Mouse (Mus musculus): Measurements from ENCODE around the gene Imp3. TPM values are rescaled to one million over a fixed set of nuclear protein-coding genes. Genes with fewer than 3 reads are reported as not detected.

Gene Imp3
- total RNA-seq, 1 experiment, result 108 TPM

GRCm38 (mm10) chr9:56925291-56926024 is 11.8 kb upstream of the Imp3 start:
- Histone ChIP-seq H3K9ac (ENCODE audit: insufficient read depth, low read depth, low read length, poor library complexity, severe bottlenecking) (no peak overlapping the region), H3K4me1 (ENCODE audit: control insufficient read depth in 2 of 2, insufficient read depth in 2 of 2, low read length in 2 of 2, poor library complexity in 1 of 2) (peaks cover 3 to 9% of the 10 kb centered on the region in 2 experiments; a peak in 2 of 4 replicates), H3K36me3 (ENCODE audit: control insufficient read depth, insufficient read depth, low read length, poor library complexity, severe bottlenecking) (no peaks in the 10 kb centered on the region), H3K4me3 (ENCODE audit: insufficient read depth in 1 of 2, low read depth in 1 of 2, low read length in 2 of 2, poor library complexity in 1 of 2, severe bottlenecking in 1 of 2) (no peak overlapping the region), H3K9me3 (ENCODE audit: control insufficient read depth, insufficient read depth, low read depth, low read length) (no peaks in the 10 kb centered on the region), H3K27ac (ENCODE audit: insufficient read depth, low read depth, low read length, poor library complexity, severe bottlenecking) (no peak overlapping the region)
- TF ChIP-seq HCFC1 (IDR thresholded peaks at IDR 0.05; ENCODE audit: borderline replicate concordance, insufficient read depth, low read length) (no peak), CHD2 (IDR thresholded peaks at IDR 0.05; ENCODE audit: low read depth, low read length) (no peak), MAFK (IDR thresholded peaks at IDR 0.05; ENCODE audit: insufficient read depth, low read depth, low read length) (no peak), ZNF384 (IDR thresholded peaks at IDR 0.05; ENCODE audit: low read depth, low read length) (no peak), ZC3H11A (IDR thresholded peaks at IDR 0.05; ENCODE audit: borderline replicate concordance, low read depth, low read length) (no peak)
- no peak for DNase-seq (ENCODE audit: low read depth, low spot score)
- in situ Hi-C loops (cut with MboI; ENCODE audit: low sequenced_read_pairs in 2 of 2, unreplicated experiment in 2 of 2), result no loop called here

- Histone ChIP-seq H3K4me3 (ENCODE audit: insufficient read depth in 1 of 2, low read depth in 1 of 2, low read length in 2 of 2, poor library complexity in 1 of 2, severe bottlenecking in 1 of 2) (no peak overlapping the region), H3K36me3 (ENCODE audit: control insufficient read depth, insufficient read depth, low read length, poor library complexity, severe bottlenecking) (no peaks in the 10 kb centered on the region)
Measured at GRCm38 (mm10) chr9:56926025-56926360, 11.3 kb upstream of the Imp3 start.

GRCm38 (mm10) chr9:56926387-56926786 is 10.9 kb upstream of the Imp3 start:
- H3K4me1 ChIP-seq (ENCODE audit: control insufficient read depth in 2 of 2, insufficient read depth in 2 of 2, low read length in 2 of 2, poor library complexity in 1 of 2), result peaks cover 3 to 9% of the 10 kb centered on the region in 2 experiments; a peak in 2 of 4 replicates
- in situ Hi-C loops (cut with MboI; ENCODE audit: low sequenced_read_pairs in 2 of 2, unreplicated experiment in 2 of 2), result no loop called here
- H3K27ac ChIP-seq (ENCODE audit: insufficient read depth, low read depth, low read length, poor library complexity, severe bottlenecking), result no peak overlapping the region
- H3K4me3 ChIP-seq (ENCODE audit: insufficient read depth in 1 of 2, low read depth in 1 of 2, low read length in 2 of 2, poor library complexity in 1 of 2, severe bottlenecking in 1 of 2), result no peak overlapping the region
- no peak for DNase-seq (ENCODE audit: low read depth, low spot score)
- H3K9ac ChIP-seq (ENCODE audit: insufficient read depth, low read depth, low read length, poor library complexity, severe bottlenecking), result no peak overlapping the region
- no peak for TF ChIP-seq ZC3H11A (IDR thresholded peaks at IDR 0.05; ENCODE audit: borderline replicate concordance, low read depth, low read length)
- no peak for TF ChIP-seq ZNF384 (IDR thresholded peaks at IDR 0.05; ENCODE audit: low read depth, low read length)
- TF ChIP-seq CHD2 (IDR thresholded peaks at IDR 0.05; ENCODE audit: low read depth, low read length), result no peak
- TF ChIP-seq HCFC1 (IDR thresholded peaks at IDR 0.05; ENCODE audit: borderline replicate concordance, insufficient read depth, low read length), result no peak
- no peak for TF ChIP-seq MAFK (IDR thresholded peaks at IDR 0.05; ENCODE audit: insufficient read depth, low read depth, low read length)
- no peaks in the 10 kb centered on the region for H3K9me3 ChIP-seq (ENCODE audit: control insufficient read depth, insufficient read depth, low read depth, low read length)
- H3K36me3 ChIP-seq (ENCODE audit: control insufficient read depth, insufficient read depth, low read length, poor library complexity, severe bottlenecking), result no peaks in the 10 kb centered on the region

More at GRCm38 (mm10) chr9:56926025-56926360, 11.3 kb upstream of the Imp3 start:
- Histone ChIP-seq H3K9ac (ENCODE audit: insufficient read depth, low read depth, low read length, poor library complexity, severe bottlenecking) (no peak overlapping the region), H3K27ac (ENCODE audit: insufficient read depth, low read depth, low read length, poor library complexity, severe bottlenecking) (no peak overlapping the region), H3K9me3 (ENCODE audit: control insufficient read depth, insufficient read depth, low read depth, low read length) (no peaks in the 10 kb centered on the region), H3K4me1 (ENCODE audit: control insufficient read depth in 2 of 2, insufficient read depth in 2 of 2, low read length in 2 of 2, poor library complexity in 1 of 2) (peaks cover 3 to 9% of the 10 kb centered on the region in 2 experiments; a peak in 2 of 4 replicates)
- DNase-seq (ENCODE audit: low read depth, low spot score), result no peak
- TF ChIP-seq HCFC1 (IDR thresholded peaks at IDR 0.05; ENCODE audit: borderline replicate concordance, insufficient read depth, low read length) (no peak), MAFK (IDR thresholded peaks at IDR 0.05; ENCODE audit: insufficient read depth, low read depth, low read length) (no peak), ZNF384 (IDR thresholded peaks at IDR 0.05; ENCODE audit: low read depth, low read length) (no peak), ZC3H11A (IDR thresholded peaks at IDR 0.05; ENCODE audit: borderline replicate concordance, low read depth, low read length) (no peak), CHD2 (IDR thresholded peaks at IDR 0.05; ENCODE audit: low read depth, low read length) (no peak)
- in situ Hi-C loops (cut with MboI; ENCODE audit: low sequenced_read_pairs in 2 of 2, unreplicated experiment in 2 of 2), result no loop called here

GRCm38 (mm10) chr9:56927191-56928012 is 9.9 kb upstream of the Imp3 start:
- TF ChIP-seq ZC3H11A (IDR thresholded peaks at IDR 0.05; ENCODE audit: borderline replicate concordance, low read depth, low read length) (no peak), MAFK (IDR thresholded peaks at IDR 0.05; ENCODE audit: insufficient read depth, low read depth, low read length) (no peak), ZNF384 (IDR thresholded peaks at IDR 0.05; ENCODE audit: low read depth, low read length) (no peak), HCFC1 (IDR thresholded peaks at IDR 0.05; ENCODE audit: borderline replicate concordance, insufficient read depth, low read length) (no peak), CHD2 (IDR thresholded peaks at IDR 0.05; ENCODE audit: low read depth, low read length) (no peak)

More at GRCm38 (mm10) chr9:56927191-56928012, 9.9 kb upstream of the Imp3 start:
- no peaks in the 10 kb centered on the region for H3K9me3 ChIP-seq (ENCODE audit: control insufficient read depth, insufficient read depth, low read depth, low read length)
- peaks cover 3 to 9% of the 10 kb centered on the region in 2 experiments; a peak in 2 of 4 replicates for H3K4me1 ChIP-seq (ENCODE audit: control insufficient read depth in 2 of 2, insufficient read depth in 2 of 2, low read length in 2 of 2, poor library complexity in 1 of 2)
- no peak overlapping the region for H3K27ac ChIP-seq (ENCODE audit: insufficient read depth, low read depth, low read length, poor library complexity, severe bottlenecking)
- peak overlapping the region; percentile 87 to 97 for H3K4me3 ChIP-seq (ENCODE audit: insufficient read depth in 1 of 2, low read depth in 1 of 2, low read length in 2 of 2, poor library complexity in 1 of 2, severe bottlenecking in 1 of 2)
- no peaks in the 10 kb centered on the region for H3K36me3 ChIP-seq (ENCODE audit: control insufficient read depth, insufficient read depth, low read length, poor library complexity, severe bottlenecking)
- no peak for DNase-seq (ENCODE audit: low read depth, low spot score)
- in situ Hi-C loops (cut with MboI; ENCODE audit: low sequenced_read_pairs in 2 of 2, unreplicated experiment in 2 of 2), result no loop called here
- peak overlapping the region; percentile 45 for H3K9ac ChIP-seq (ENCODE audit: insufficient read depth, low read depth, low read length, poor library complexity, severe bottlenecking)

All from ES-E14 (cell line).